Mouse (Mus musculus) 3134 (cell line): ENCODE measurements around the gene Rabggtb.
"Not testable (repeated sequence)": the region's sequence is repeated elsewhere in the genome, so short reads cannot be mapped to it uniquely, and the experiment has no call there.

ENCODE experiments used
- DNase-seq: peaks from one replicate; pipeline ENCODE4 v3.0.0-alpha.2; 2011; ENCODE audit warnings: low spot score; ENCODE audit not compliant: insufficient read length; ENCODE audit errors: extremely low read depth

Rabggtb gene

GRCm38 (mm10) chr3:153867149-153868136 is 45.4 kb downstream of the Rabggtb start:
- DNase-seq: no peak

- no peak for DNase-seq
Observed at GRCm38 (mm10) chr3:153864636-153865429, 48.0 kb downstream of the Rabggtb start.

- no peak for DNase-seq
Observed at GRCm38 (mm10) chr3:153863816-153864215, 49.0 kb downstream of the Rabggtb start.

DNA sequence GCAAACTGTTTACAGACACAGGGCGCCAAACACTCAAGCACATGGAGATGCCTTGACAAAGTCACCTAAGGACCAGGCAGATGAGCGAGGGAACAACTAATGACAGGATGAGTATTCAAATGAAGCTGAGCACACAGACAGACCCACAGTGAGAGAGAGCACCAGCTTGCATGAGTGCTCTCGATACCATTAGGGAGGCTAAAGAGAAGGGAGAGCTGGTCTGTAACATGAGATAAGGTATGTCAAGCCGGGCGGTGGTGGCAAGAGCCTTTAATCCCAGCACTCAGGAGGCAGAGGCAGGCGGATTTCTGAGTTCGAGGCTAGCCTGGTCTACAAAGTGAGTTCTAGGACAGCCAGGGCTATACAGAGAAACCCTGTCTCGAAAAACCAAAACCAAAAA is 52.4 kb downstream of the Rabggtb start:
- not testable (repeated sequence) for DNase-seq

GRCm38 (mm10) chr3:153858350-153859001 is 54.3 kb downstream of the Rabggtb start:
- DNase-seq: no peak
